2 mouse cellular contexts compared by ENCODE assay signal in the genomic region with DNA sequence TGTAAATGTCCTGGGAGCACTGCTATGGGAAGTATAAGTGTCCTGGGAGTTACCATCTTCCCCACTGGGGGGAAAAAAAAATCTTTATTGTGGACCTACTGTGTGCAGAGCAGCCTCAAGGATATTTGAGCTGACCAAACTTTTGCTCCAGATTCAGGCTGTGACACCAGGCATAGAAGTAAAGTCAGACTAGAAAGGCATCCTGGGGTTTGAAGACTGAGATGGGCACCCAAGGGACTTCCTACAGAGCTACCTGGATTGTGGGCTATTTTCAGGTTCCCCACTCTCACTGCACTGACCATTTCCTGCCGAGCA.
TF ChIP-seq lines count a peak whose summit lies in the region.

No protein-coding gene starts in this region.

TF ChIP-seq in CH12.LX, 34 proteins besides CTCF, POLR2A, EP300 and RAD21:
- peak; percentile 26; the same call in 1 of the 2 replicates for TF ChIP-seq ZKSCAN1 (IDR thresholded peaks at IDR 0.05; ENCODE audit: borderline replicate concordance, low read depth, low read length)
- no peak for TF ChIP-seq USF2 (conservative IDR thresholded peaks at IDR 0.05; ENCODE audit: low read depth, low read length)
- TF ChIP-seq NELFE (IDR thresholded peaks at IDR 0.05; ENCODE audit: low read depth, low read length): no peak
- no peak for TF ChIP-seq MAZ (IDR thresholded peaks at IDR 0.05; ENCODE audit: low read depth, low read length)

TF ChIP-seq in MEL, 35 proteins besides CTCF, POLR2A, EP300 and RAD21 (continued from another document):
- TF ChIP-seq JUND (IDR thresholded peaks at IDR 0.05; ENCODE audit: low read depth, low read length) (no peak), GATA1 (IDR thresholded peaks at IDR 0.05; ENCODE audit: low read depth, low read length) (no peak), MYB (IDR thresholded peaks at IDR 0.05; ENCODE audit: low read depth, low read length) (no peak), ZMIZ1 (IDR thresholded peaks at IDR 0.05; ENCODE audit: low read depth, low read length) (no peak), ZKSCAN1 (IDR thresholded peaks at IDR 0.05; ENCODE audit: low read depth, low read length) (peak; percentile 90)
